Mouse (Mus musculus): ENCODE measurements at regions not wholly inside any gene's neighbourhood (a gene's known extent, or its start where the extent isn't known, plus 50 kb on each side); places are given as distances from the start of the nearest gene placed in this dataset.
"Not testable (repeated sequence)": the region's sequence is repeated elsewhere in the genome, so short reads cannot be mapped to it uniquely, and the experiment has no call there.

GRCm38 (mm10) chr10:95773425-95773980 is 69.2 kb downstream of the Gm33543 start:
- no peak for DNase-seq

GRCm38 (mm10) chr10:95772811-95773424 is 69.8 kb downstream of the Gm33543 start:
- peak; percentile 64 to 68 for DNase-seq

GRCm38 (mm10) chr10:95768974-95769373 is 73.8 kb downstream of the Gm33543 start:
- DNase-seq = no peak

GRCm38 (mm10) chr10:95767526-95768161 is 75.1 kb downstream of the Gm33543 start:
- no peak for DNase-seq

GRCm38 (mm10) chr10:95764129-95764528 is 78.6 kb downstream of the Gm33543 start:
- no peak for DNase-seq

GRCm38 (mm10) chr10:95762632-95763031 is 80.1 kb downstream of the Gm33543 start:
- no peak for DNase-seq

GRCm38 (mm10) chr10:95761969-95762368 is 80.8 kb downstream of the Gm33543 start:
- DNase-seq = no peak

- no peak for DNase-seq
Measured at GRCm38 (mm10) chr10:95760121-95760870, 82.4 kb downstream of the Gm33543 start.

- DNase-seq = no peak
Measured at GRCm38 (mm10) chr10:95758181-95758580, 84.5 kb downstream of the Gm33543 start.

- DNase-seq = no peak
Measured at GRCm38 (mm10) chr10:95755429-95755828, 82.2 kb upstream of the Anapc15-ps start.

- DNase-seq = no peak
Measured at GRCm38 (mm10) chr10:95753396-95753905, 80.2 kb upstream of the Anapc15-ps start.

- DNase-seq = no peak
Measured at GRCm38 (mm10) chr10:95748360-95748759, 75.1 kb upstream of the Anapc15-ps start.

GRCm38 (mm10) chr10:95747939-95748338 is 74.7 kb upstream of the Anapc15-ps start:
- no peak for DNase-seq

- DNase-seq = peak in 1 of 2 experiments; percentile 19
Measured at GRCm38 (mm10) chr10:95745834-95746620, 72.8 kb upstream of the Anapc15-ps start.

GRCm38 (mm10) chr10:95745254-95745653 is 72.0 kb upstream of the Anapc15-ps start:
- no peak for DNase-seq

GRCm38 (mm10) chr10:95743627-95744026 is 70.4 kb upstream of the Anapc15-ps start:
- DNase-seq = no peak

GRCm38 (mm10) chr10:95739421-95739820 is 66.2 kb upstream of the Anapc15-ps start:
- no peak for DNase-seq

- DNase-seq = not testable (repeated sequence)
Measured at GRCm38 (mm10) chr10:95736743-95737142, 63.5 kb upstream of the Anapc15-ps start.

GRCm38 (mm10) chr10:95731001-95731400 is 57.8 kb upstream of the Anapc15-ps start:
- DNase-seq = no peak

- DNase-seq = peak in 1 of 2 experiments; percentile 8
Measured at GRCm38 (mm10) chr10:95729890-95730289, 56.6 kb upstream of the Anapc15-ps start.

GRCm38 (mm10) chr10:95725910-95726309 is 52.7 kb upstream of the Anapc15-ps start:
- peak; percentile 81 to 86 for DNase-seq

- DNase-seq = peak; percentile 8 to 10
Measured at GRCm38 (mm10) chr10:95725349-95725748, 52.1 kb upstream of the Anapc15-ps start.

Measured in cerebellum, postnatal 10 days (tissue).